Mouse (Mus musculus) kidney, postnatal 25 days (tissue): Measurements from ENCODE around the gene Trim41.

ENCODE experiments used
- DNase-seq, 2 experiments: peaks; one replicate each; pipeline ENCODE4 v3.0.0; 2021; ENCODE audit warnings: mixed read lengths in 2 of 2

The Trim41 gene

DNA sequence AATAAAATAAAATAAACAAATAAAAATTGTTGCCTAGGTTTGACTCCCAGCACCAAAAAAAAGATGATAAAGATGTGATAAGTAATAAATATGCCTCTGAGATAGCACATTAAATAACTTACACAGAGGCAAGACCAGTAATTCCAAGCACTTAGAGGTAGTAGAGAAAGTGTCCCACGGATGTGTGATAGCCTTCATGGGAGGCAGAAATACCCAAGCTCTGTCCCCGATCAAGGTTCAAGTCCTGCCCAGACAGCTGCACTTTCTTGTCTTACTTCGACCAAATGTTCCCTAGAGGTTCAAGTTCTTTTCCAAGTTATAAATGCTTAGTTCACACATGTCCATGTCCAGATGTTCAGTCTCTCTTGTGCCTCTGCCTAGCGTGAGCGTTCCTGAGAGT is 27.9 kb downstream of the Trim41 start:
- DNase-seq, result no peak

DNA sequence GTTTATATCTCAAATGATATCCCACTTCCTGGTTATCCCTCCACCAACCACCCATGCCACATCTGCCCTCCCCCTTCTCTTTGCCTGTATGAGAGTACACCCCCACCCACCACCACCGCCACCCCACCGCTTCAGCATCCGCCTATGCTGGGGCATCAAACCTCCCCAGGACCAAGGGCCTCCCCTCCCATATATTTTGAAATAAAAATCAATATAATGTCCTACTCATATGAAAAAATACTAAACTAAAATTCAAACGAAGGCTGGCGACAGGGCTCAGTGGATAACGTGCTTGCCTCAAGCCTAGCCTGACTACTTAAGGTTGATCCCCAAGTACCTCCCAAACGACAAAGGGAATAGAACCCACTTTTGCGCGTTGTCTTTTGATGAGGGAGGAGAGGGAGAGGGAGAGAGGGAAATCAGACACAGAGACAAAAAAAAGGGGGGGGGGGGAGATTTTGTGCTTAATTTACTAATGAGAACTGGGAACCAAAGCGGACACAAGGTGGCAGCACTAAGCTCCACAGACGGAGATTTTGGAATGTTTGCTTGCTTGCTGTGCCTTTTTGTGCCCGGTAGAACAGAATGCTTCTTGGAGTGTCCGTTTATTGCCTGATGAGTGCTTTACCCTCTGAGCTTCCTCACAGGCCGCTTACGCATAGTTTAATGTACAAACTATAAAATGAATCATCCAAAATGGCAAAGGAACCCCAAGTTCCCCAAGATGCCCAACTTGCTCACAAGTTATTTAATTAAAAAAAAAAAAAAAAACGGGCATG is 28.7 kb downstream of the Trim41 start:
- DNase-seq, result peak; percentile 81 to 94

DNA sequence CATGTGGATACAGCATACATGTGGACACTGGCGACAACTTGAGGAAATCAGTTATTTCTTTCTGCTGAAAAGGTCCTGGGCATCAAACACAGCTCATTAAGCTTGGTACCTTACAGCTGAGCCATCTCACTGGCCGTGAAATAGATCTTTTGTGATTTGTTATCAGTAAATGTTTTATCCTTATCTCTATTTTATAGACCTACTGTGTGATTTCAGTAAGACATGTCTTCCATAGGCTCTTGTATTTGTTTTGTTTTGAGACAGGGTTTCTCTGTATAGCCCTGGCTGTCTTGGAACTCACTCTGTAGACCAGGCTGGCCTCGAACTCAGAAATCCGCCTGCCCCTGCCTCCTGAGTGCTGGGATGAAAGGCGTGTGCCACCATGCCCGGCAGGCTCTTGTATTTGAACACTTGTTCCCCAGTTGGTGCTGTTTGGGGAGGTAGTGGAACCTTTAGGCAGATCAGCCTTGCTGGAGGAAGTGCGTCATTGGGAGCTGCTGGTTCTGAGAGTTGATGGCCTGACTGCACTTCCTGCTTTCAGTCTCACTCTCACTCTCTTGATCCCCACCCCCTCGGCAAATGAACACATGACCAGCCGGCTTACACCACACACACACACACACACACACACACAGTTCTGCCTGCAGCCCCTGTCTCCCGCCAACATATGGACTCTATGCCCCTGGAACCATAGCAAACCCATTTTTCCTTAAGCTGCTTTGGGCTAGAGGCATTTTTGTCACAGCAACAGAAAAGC is 29.5 kb downstream of the Trim41 start:
- peak; percentile 36 to 65 for DNase-seq

DNA sequence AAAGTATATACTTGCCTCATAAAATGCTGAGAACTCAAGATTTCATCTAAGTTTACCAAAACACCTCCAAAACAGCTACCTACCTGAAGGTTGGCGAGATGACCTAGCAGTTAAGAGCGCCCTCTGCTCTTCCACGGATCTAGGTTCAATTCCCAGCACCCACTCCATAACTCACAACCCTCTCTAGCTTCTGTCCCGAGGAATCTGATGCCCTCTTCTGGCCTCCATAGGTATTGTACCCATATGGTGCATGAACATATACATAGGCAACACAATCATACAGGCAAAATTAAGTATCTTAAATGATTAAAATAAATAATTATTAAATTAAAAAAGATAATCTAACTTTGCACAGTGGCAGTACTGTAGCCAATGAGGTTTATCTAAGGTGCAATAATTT is 34.9 kb downstream of the Trim41 start:
- DNase-seq, result no peak

DNA sequence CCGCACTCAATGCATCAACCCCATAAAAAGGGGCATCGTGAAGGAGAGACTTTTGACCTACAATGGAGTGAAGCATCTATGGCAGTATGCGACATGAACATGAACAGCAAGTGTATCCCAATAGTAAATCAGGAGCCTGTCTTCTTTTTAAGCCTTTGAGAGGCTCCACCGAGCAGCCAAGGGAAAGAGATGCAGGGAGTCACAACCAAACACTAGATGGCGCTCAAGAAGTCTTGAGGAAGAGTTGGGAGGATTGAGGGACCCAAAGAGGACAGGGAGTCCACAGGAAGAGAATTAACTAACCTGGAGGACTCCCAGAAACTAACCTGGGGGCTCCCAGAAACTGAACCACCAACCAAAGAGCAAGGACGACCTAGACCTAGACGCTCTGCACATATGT is 37.7 kb downstream of the Trim41 start:
- peak in 1 of 2 experiments; percentile 63 for DNase-seq

DNA sequence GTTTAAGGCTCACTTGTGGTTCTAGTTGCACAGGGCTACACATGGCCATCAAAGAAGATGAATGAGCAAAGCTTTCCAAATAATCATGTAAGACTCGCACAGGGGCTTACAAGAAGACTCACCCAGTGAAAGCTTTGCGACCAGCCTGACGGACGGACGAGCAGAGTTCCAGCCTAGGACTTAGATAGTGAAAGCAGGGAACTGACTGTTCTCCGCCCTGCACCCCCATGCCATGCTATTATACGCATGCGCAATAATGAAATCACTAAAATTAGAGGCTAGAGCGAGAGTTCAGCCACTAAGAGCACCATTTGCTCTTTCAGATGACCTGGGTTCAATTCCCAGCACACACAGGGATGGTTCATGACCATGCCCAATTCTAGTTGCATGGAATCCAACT is 39.9 kb downstream of the Trim41 start:
- DNase-seq, result no peak

DNA sequence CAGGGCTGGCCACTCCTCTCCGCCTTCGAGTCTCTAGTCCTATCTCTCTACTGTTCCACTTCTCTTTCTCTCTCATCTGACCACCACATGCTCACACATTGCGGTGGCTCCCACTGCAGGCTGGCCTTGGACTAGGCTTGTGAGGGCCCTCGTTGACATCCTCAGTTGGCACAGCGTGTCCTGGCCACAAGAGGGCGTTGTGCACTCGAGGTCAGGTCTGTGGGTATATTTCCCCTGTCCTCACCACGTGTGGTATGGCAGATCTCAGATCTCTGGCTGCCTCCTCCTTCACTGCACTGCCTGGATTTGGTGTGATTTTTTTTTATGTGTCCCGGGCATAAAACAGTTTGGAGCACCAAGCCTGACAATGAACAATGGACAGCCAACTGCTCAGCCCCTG is 40.5 kb downstream of the Trim41 start:
- no peak for DNase-seq

DNA sequence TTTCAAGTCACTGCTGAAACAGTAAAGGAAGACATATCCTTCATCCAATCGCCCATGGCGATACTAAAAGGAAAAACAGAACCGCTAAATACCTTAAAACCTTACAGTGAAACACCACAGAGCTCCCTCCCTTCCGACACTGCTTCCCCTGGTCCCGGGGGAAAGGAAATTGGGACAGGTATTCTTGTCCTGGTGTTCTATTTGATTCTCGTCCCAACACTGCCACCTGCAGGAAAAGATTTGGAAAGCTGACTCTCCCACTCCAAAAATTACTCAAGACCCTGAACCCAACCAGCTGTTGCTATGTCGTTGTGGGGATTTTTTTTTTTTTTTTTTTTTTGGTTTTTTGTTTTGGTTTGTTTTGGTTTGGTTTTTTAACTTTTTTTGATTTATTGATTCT is 41.7 kb downstream of the Trim41 start:
- DNase-seq, result peak in 1 of 2 experiments; percentile 75

DNA sequence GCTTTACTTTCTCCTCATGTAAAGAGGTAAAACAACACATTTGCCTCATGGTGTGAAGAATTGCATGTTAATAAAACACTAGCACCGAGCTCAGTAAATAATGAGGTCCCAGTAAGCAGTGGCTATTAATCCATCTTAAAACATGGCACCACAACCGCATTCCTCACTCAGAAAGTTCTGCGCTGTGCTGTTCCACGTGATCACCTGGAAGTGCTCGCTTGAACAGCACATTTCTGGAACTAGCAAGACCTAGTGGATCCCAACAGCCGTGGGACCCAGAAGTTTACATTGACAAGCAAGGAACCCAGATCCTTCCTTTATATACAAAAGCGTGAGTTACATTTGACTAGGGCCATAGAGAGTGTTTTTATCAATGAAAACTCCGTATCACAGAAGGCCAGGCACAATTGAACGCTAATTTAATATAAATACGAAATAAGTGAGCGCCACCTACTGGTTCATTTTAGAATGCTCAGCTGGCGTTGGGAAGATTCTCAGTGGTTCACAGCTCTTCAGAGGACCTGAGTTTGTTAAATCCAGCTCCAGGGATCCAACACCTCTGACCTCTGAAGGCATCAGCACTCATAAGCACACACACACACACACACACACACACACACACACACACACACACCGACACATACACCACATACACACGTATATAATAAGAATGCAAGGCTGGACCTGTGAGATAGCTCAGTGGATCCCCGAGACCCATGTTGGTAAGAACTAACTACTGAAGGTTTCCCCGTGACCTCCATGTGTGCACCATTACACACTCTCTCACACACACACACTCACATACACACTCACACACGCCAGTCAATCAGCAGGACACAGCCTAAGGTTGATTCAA is 42.5 kb downstream of the Trim41 start:
- peak in 1 of 2 experiments; percentile 75 for DNase-seq

DNA sequence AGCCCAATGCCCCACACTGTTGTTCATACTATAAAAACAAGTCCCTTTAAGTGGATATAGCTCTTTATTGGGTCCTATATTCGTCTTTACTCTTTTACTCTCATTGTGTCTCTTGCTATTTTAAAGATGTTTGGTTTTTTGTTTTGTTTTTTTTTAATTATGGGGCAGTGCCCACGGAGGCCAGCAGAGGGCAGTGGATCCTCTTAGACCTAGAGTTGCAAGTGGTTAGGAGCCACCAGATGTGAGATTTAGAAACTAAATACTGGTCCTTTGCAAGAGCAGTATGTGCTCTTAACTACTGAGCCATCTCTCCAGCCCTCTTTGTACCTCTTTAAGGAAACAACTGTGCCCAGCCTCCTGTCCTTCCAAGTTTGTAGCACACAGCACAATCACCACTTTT is 45.5 kb downstream of the Trim41 start:
- peak in 1 of 2 experiments; percentile 47 for DNase-seq

DNA sequence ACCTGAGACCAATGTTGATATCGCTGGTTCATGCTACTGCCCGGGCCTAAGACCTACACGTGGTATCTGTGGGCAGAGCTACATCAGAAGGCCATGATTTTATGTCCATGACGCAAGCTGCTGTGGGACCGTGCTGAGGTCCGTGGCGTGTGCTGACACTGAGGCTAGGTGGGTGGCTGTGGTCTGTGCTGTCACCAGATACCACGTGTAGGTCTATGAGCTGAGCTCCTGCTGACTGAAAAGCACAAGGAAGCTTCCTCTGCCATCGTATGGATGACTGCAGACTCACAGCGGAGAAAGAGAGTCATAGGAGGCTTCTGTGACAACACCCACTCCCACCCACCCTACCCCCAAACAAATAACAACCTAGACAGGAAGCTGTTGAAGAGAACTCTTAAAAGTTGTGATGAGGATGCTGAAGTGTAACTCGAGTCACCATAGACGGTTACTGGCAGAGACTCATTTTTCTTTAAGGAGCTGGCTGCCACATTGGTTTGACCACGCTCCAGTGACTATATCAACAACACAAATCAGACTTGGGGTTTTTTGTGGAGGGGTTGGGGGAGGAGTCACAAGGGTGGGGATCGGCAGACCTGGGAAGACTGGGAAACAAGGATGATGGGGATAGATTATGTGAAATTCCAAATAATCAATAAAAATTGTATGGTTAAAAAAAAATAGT is 49.8 kb downstream of the Trim41 start:
- DNase-seq, result no peak

DNA sequence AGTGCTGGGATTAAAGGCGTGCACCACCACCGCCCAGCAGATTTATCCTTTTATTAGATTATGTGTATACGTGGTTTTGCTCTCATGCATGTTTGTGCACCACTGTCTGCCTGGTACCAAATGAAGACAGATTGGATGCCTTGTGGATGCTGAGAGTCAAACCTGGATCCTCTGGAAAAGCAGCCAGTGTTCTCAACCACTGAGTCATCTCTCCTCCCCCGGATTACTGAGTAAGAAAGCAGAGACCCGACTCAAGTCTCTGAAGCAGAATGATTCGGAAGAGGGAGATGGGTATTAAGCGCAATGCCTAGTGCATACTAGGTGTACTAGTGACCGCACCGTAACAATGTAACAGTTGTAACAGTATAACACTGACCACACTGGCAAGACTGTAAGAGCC is 53.0 kb downstream of the Trim41 start:
- no peak for DNase-seq

DNA sequence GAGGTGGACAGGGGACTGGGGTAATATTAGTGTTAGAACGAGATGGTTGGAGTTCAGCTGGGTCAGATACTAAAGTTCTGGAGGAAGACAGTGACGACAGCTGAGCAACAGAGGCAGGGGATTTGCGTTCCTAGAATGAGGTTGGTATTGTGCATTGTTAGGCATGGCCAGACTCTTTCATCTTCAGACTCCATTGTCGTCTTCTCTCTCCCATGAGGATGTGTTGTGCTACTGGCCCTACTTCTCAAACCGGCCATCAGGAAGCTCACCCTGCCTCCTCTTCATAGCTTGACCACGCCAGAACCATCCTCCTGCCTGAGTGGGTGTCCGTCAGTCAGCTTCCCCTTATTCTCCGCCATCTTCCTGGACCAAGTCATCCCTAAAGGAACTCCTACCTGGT is 58.1 kb downstream of the Trim41 start:
- DNase-seq, result no peak
